Mouse (Mus musculus): ENCODE data around the gene Hemk1.

Gene Hemk1

DNA sequence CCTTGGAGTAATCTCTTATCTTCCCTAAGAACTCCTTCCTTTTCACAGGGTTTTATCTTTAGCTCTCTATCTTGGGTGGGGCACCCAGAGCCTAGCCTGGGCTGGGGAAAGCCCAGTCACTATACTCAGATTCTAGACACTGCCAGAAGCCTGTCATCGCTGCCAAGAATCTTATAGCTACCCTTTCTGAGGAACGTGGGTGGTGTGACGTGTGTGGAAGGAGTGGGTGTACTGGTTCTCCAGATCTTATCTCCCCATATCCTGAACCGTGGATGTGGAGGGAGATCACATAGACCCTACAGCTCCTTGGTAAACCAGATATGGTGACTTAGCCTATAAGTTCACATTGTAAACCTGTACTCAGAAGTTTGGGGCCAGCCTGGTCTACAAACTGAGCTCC, 42.5 kb downstream of the Hemk1 start:
- 49% methylated on average over 4 of the region's 4 CpGs for WGBS

DNA sequence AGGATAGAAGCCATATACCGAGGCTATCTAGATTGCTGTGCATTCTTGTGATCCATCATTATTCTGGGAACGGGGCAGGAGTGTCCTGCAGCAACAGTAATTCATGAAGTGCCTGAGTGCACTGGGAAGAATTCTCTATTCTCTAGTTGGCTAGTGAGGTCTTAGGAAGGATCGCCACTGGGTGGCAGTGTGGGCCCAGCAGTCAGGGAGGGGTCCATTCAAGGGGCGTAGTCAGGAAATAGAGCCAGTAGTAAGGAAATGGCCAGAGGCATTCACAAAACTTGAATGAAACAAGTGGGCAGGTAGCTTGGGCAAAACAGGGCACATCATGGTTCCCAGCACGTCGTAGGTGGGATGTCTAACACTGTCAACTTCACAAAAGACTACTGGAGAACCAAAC, 43.9 kb downstream of the Hemk1 start:
- WGBS = 4% methylated on average over 6 of the region's 6 CpGs

- 29% methylated on average over 10 of the region's 10 CpGs for WGBS
These were observed 47.3 kb downstream of the Hemk1 start for GRCm38 (mm10) chr9:107290897-107291296.

DNA sequence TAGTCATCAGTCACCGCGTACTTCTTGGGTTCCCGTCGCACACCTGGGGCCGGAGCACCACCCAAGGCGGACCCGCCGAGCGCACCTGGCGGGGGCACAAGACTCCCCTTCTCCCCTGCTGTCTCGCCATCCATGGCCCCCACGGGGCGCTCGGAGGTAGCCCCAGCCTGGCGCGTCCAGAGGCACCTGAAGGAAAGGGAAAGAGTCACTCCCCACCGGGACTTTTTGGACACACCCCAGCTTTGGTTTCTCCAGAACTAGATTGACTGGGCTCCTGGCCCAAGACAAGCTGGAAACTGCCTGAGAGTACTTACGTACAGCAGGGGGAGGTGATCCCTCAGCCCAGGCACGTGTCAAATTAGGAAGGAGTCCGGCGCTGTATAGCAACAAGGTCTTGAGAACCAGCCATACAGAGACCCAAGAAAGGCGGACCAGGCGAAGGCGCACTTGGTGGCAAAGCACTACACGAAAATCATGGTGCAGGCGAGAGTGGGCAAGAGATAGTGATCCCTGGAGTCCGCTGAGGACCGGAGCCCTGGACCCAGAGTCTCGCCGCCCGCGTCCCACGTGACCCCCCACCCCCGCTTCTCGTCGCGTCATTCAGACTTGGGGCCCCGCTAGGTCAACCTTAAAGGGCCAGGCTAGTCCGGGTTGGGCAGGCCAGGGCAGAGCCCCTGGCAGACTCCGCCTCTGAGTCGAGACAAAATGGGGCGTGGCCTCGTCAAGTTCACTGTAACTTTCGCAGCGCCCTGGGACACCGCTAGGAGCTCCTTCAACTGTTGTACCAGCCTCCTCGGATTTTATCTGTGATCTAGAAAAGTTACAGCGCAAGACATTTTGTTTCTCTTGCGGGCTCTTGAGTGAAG, 48.7 kb downstream of the Hemk1 start, which contains the start of gene Mapkapk3:
Gene Mapkapk3 (minus strand): TSS at position 667 of the 866 bp plus-strand sequence.
- WGBS = 5% methylated on average over 49 of the region's 49 CpGs

DNA sequence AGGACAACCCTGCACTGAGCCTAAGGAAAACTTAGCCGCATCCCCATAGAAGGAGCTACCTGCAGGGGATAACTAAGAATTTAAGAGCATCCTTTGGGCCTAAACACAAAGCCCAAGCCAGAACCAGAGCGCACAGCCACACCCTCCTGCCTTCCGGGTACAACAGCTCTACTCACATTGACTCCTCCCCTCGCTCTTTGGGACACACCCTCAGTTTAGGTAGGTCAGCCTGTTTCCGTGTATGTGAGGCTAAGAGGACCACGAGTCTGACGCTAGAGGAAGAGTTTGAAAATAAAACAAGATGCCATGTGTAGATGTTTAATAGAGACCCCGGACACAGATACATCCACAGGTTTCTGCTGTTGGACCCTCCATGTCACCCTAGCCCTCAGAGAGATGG, 49.4 kb downstream of the Hemk1 start:
- 73% methylated on average over 8 of the region's 8 CpGs for WGBS

GRCm38 (mm10) chr9:107288105-107288650, 50.0 kb downstream of the Hemk1 start:
- WGBS = 97% methylated on average over 14 of the region's 14 CpGs

DNA sequence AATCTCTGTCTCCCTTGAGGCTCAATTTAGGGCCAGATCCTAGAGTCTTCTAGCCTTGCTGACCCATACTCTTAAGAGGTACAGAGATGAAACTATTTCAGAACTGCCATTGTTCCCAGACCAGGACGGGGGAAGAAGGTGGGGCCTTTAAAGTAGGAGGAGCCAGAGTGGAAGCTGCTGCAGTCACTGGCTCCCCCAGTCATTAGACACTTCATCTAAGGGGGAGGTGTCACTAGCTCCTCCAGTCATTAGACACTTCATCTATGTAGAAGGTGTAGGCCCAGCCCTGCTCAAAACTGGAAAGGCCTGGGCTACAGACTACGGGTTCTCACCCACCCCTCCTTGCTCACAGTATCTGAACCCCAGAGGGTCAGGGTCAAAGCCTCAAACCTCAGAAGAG, 50.9 kb downstream of the Hemk1 start:
- WGBS = 87% methylated on average over 2 of the region's 2 CpGs

DNA sequence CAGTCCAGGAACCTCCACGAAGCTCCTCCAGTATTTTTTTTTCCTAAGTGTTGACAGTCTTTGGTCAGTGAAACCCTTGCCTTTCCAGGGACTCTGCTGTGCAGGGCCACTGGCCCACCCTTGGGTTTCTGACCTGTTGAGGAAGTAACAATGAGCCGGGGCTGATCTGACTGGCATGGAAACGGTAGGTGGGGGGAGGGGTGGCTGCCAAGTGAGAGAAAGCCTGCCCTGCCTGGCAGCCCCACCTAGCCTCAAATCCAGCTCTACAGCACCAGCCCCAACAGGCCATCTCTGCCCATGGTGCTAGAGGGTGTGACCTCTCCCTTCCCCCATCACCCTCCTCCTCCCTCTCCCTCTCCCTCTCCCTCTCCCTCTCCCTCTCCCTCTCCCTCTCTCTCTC, 53.1 kb downstream of the Hemk1 start:
- WGBS = 30% methylated on average over 3 of the region's 3 CpGs

DNA sequence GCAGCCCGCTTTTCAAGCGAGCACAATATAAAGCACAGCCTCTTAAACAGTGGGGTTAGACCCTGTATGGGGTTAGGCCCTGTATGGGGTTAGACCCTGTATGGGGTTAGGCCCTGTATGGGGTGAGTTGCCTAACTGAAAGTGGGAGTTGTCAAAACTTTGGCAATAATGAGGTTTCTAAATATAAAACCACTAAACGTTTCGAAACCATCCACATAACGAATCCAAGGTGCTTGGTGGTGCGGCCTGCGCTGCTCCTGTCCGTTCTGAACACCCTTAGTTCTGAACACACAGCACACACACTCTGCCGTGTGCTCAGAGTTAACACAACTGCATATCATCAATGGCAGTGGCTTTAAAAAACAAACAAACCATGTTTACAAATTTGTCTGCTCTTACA, 55.2 kb downstream of the Hemk1 start:
- 90% methylated on average over 9 of the region's 9 CpGs for WGBS

GRCm38 (mm10) chr9:107281241-107281987, 56.7 kb downstream of the Hemk1 start:
- 94% methylated on average over 5 of the region's 5 CpGs for WGBS

GRCm38 (mm10) chr9:107280322-107281027, 57.7 kb downstream of the Hemk1 start:
- 76% methylated on average over 13 of the region's 13 CpGs for WGBS

DNA sequence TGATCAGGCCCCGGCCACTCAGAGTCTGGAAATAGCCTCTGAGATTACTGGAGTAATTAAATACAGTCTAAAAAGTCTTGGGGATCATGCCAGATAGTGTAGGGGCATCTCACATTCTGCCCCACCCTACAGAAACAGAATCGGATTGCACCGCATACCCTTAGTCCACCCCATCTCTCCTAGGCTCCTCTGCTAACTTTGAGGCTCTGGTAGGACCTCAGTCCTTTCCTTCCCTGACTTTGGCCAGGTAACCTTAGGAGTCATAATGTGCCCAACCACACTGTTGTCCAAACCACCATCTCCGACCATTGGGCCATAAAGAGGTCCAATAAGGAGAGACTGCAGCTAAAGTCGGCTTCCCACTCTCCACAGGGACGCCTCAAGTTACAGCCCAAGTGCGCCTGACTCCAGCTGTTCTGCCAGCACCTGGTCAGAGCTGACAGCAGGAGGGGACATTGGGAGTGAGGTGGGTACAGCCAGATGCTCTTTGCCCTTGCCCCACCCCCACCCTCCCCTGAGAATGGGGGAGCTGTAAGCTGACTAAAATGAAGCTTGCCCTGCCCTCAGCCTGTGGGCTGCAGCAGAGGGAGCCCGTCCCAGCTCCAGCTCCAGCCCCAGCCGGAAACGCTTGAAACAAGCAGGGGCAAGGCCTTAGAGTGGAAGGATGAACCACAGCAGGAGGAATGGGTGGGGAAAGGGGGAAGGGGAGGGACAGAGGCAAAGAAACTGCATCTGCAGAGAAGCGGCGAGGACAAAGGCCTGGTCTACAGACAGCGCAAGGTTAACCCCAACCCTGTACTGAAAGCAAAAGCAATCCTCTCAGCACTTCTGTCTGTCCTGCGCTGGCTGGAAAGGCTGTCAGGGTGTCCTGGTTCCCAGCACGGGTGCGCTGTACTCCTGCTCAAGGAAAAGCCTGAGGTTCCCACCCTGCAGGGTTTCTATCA, 58.5 kb downstream of the Hemk1 start:
- 68% methylated on average over 16 of the region's 16 CpGs for WGBS

DNA sequence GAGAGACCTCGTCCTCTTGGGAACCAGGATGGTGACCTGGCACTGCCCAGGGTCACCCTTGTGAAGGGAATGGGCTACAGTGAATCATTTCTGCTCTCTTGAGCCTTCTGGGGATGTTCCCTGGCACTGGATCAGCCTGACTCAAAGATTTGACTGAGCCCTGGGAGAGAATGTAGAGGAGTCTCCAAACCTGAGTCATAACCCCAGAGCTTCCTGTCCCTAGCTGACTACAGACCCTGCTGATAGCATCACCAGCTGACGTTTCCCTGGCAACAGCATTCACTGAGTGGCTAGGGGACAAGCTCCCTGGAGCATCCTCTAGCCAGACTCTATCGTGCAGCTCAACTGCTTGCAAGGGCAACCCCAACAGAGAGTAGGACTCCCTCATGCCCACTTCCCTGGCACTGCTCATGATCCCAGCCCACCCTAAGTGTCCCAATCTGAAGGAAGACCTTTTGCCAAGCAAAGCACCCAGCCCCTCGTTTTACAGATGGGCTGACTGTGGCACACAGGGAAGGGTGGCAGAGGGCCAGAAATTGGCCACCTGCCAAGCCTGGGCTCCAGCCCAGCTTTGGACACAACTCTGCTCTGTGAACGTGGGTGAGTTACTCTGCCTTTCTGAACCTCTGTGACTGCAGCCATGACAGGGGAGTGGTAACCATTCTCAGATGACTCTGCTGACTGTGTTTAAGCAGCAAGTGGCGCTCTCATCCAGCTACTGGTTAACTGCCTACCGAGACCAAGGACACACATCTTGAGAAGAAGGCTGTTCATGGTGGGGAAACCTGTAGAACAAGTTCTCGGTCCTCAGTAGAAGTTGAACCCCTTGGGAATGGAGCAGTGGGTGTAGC, 59.4 kb downstream of the Hemk1 start:
- WGBS = 43% methylated on average over 8 of the region's 8 CpGs

DNA sequence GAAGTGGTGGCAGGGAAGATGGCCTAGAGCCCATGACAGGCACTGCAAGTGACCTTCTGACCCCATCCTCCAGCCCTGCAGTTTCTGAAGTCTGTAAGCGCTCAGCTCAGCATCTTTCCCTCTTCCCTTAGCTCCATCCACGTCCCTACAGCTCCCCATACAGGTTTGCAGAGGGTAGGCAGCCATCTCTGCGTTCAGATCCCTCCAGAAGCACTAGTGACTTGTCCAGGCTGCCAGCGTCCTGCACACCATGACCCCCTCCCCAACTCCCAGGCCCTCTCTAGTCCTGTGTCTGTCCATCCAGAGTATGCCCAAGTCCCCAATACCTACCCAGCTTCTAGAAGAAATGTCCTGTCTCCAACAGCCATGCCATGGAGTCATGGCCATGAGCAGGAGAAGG, 60.0 kb downstream of the Hemk1 start:
- 35% methylated on average over 4 of the region's 4 CpGs for WGBS

- 80% methylated on average over 7 of the region's 7 CpGs for WGBS
These were observed 60.5 kb downstream of the Hemk1 start for GRCm38 (mm10) chr9:107277603-107278002.
